Mouse (Mus musculus) heart, postnatal 0 days (tissue): ENCODE data around the gene Atxn7l3.

ENCODE experiments used
- CTCF ChIP-seq: IDR thresholded peaks from 2 replicates; pipeline ENCODE4 v1.5.1; 2016; ENCODE audit warnings: antibody characterized with exemption, control low read depth, low read depth
- EP300 ChIP-seq: IDR thresholded peaks from 2 replicates; pipeline ENCODE4 v1.6.1; 2016; ENCODE audit warnings: antibody characterized with exemption, low read depth

DNA sequence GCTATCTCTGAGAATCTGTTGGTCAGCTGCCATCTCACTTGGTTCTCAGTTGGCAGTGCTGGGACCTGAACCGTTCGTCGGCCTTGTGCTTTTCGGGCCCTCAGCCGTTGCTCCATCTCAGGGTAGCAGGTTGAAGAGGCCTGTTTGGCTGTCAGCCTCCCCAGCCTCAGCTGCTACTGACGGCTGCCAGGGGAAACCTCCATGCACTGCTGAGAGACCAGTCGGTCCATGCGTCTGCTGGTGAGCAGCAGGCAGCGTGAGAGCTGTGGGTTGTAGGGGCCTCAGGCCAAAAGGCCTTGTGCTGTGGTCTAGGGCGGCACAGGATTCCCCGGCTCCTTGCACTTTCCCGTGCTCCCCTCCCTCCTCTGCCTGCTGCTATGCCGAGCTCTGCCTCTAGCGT, 30.6 kb downstream of the Atxn7l3 start:
- no peak for TF ChIP-seq CTCF
- no peak for TF ChIP-seq EP300
